Mouse (Mus musculus) spleen, adult 10 weeks (tissue): ENCODE measurements around the gene Ubn2. TPM values are rescaled to one million over a fixed set of nuclear protein-coding genes. Genes with fewer than 3 reads are reported as not detected.

Source experiments
- polyA plus RNA-seq: library from polyadenylated mRNA; stranded (reverse); fragments of 350-450 nt; fragmentation: Illumina TruSeq; extraction: RNeasy Lipid Tissue Mini Kit (QIAGEN cat#74804); gene quantifications from one replicate; pipeline ENCODE4 v1.2.3, GENCODE M21; 2015; ENCODE audit warnings: low replicate concordance; ENCODE audit not compliant: insufficient read depth

Ubn2 gene
- 37.8 TPM for polyA plus RNA-seq

DNA sequence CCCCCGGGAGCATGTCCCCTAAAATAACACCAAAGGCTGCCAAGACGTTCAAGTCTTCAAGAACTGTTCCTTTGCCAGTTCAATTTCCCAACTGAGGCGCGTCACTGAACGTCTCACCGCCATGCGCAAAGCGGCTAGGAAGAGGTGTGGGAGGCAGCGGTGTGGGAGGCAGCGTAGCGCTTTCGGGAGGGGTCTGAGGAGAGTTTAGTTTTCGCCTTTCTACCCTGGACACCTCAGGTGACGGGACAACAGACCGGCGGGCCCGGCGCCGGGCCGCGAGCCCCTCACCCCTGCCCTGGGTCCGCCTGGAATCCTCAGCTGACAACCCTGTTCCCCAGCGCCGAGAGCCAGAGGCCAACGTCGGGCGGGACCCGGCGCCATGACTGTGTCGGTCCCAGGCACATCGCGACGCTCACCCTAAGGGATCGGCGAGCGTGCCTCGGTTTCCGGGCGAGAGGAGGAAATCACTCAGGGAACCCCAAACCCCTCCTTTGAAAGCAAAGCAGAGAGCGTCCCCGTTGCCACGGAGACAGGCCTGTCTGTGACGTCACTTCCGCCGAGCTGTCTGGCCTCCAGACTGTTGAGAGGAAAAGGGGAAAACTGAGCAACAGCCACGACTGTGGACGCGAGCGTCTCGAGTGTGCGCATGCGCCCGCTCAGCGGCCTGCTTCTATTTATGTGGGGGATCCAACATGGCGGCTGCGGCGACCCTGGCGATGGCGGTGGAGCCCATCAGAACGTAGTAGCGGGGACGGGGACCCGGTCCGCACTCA is at the start of gene Ubn2:
Ubn2 (plus strand) TSS at position 690 of the 773 bp plus-strand sequence.

DNA sequence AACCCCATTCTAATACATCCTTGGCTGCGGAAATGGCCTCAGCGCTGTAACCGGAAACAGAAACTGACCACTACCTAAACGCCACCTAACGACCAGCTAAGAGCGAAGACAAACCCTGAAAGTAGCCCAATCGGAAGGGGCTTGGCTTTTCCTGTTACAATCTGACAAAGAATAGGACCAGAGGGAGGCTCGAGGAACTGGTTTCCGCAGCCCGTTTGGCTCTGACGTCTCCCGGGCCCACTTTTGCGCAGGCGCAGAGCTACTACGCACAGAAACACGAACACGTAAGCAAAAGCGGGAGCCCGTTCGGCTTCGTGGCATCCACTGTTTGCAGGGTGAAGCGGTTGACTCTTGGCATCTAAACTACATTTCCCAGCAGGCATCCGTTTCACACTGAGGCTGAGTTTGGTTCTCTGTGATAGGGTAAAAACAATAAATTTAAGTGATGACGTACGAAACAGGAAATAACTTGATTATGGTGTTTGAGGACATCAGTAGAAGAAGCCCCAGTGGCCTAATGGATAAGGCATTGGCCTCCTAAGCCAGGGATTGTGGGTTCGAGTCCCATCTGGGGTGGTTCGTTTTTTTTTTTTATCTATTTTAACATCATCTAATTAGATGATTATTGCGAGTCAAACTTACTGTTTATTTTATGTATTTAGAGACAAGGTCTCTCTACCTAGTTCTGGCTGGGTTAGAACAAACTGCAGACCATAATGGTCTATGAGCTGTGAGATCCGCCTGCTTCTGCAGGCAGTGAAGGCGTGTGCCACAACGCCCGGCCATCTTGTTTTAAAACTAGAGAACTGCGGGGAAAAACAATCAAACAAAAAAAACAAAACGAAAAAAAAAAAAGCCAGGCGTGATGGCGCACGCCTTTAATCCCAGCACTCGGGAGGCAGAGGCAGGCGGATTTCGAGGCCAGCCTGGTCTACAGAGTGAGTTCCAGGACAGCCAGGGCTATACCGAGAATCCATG is 100.0 kb downstream of the Ubn2 start, which contains the start of gene Fmc1:
Fmc1 (plus strand) TSS at position 75 of the 978 bp plus-strand sequence.

GRCm38 (mm10) chr6:38551062-38551988 is 117.6 kb downstream of the Ubn2 start, which contains the start of gene Luc7l2:
Gene Luc7l2, plus strand, starts transcription at chr6:38551334.

Other genes starting within 250 kb of the Ubn2 start
- gene D630045J12Rik, start 179.9 kb upstream of the Ubn2 start, polyA plus RNA-seq = 0.33 TPM
- gene Zc3hav1l, start 134.7 kb upstream of the Ubn2 start, polyA plus RNA-seq = 3.9 TPM
- gene Zc3hav1, start 79.3 kb upstream of the Ubn2 start, polyA plus RNA-seq = 149 TPM
- gene Ttc26, start 52.5 kb upstream of the Ubn2 start, polyA plus RNA-seq = 0.58 TPM
- 14.9 TPM for gene Fmc1, start 99.6 kb downstream of the Ubn2 start, polyA plus RNA-seq
- 465 TPM for gene Luc7l2, start 117.4 kb downstream of the Ubn2 start, polyA plus RNA-seq
- not detected for gene Klrg2, start 203.3 kb downstream of the Ubn2 start, polyA plus RNA-seq
- gene Clec2l, start 229.1 kb downstream of the Ubn2 start, polyA plus RNA-seq = not detected